Mouse (Mus musculus) CD4-positive, CD25-positive, alpha-beta regulatory T cell, adult 4 months (primary cell): ENCODE data around the gene Arrdc2. TPM values are rescaled to one million over a fixed set of nuclear protein-coding genes. Genes with fewer than 3 reads are reported as not detected.
A peak's percentile ranks its signal among the peaks of the same experiment; 100 is the strongest.
"Not testable (repeated sequence)": the region's sequence is repeated elsewhere in the genome, so short reads cannot be mapped to it uniquely, and the experiment has no call there.

Source experiments
- ATAC-seq: one replicate; pipeline ENCODE4 v1.8.0; 2017
- polyA plus RNA-seq, 2 experiments: library from polyadenylated mRNA; unstranded; fragments of 100-300 nt; shearing (Covaris generic); gene quantifications; one replicate each; pipeline ENCODE4 v1.2.1; 2017

Gene Arrdc2
- polyA plus RNA-seq, 2 experiments from 2014 or later: 3.4 to 3.7 TPM

DNA sequence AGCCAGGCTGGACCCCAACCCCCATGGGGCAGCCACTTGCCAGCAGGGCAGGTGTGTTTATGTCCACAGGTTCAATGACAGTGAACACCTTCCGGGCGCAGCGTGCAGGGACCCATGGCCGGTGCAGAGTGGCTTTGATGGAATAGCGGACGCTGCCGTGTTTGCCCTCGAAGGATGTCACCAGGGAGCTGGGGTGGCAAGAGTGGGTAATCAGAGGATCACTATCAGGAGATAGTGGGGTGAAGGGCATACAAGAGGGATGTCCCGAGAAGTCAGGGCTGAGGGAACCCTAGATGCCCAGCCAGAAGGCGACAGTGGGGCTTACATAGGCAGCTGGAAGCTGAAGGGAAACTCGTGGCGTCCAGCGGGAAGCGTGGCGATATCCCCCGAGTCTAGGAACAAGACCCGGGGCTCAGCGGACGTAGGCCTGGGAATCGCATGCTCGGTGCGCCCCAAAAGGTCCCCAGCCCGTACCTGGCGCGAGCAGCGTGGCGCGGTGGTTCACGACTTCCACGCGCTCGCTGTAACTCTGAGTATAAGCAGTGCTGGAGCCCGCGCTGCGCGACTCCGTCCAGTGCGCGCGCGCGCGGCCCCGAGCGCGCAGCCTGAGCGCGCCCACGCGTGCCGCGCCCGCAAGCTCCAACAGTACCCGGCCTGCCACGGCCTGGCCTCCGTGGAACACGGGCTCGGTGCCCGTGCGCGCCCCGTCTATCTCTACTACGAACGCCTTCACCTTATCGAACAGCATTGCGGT is 689 bp downstream of the Arrdc2 start:
- peak; percentile 27 for ATAC-seq

- ATAC-seq: no peak
Observed at GRCm38 (mm10) chr8:70836666-70837065, 2.9 kb downstream of the Arrdc2 start.

GRCm38 (mm10) chr8:70834071-70834470 is 5.4 kb downstream of the Arrdc2 start:
- no peak for ATAC-seq

DNA sequence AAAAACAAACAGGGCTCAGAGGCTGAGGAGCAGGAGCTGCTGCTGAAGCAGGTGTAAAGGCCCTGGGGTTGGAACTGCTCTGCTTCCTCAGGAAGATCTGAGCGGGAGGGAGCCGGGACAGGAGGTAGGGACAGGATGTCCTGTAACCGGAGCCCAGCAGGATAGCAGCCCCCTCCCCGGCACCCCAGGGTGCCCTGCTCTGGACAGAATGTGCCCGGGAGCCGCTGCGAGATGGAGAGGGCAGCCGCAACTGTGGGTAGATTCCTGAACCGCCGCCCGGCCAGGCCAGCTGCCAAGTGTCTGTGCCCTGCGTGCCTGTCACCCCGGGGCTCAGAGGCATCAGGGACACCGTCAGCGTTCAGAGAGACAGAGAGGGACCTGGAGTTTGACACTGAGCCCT is 6.0 kb downstream of the Arrdc2 start:
- ATAC-seq: no peak

- ATAC-seq: peak; percentile 90
Observed at GRCm38 (mm10) chr8:70833018-70833482, 6.5 kb downstream of the Arrdc2 start.

DNA sequence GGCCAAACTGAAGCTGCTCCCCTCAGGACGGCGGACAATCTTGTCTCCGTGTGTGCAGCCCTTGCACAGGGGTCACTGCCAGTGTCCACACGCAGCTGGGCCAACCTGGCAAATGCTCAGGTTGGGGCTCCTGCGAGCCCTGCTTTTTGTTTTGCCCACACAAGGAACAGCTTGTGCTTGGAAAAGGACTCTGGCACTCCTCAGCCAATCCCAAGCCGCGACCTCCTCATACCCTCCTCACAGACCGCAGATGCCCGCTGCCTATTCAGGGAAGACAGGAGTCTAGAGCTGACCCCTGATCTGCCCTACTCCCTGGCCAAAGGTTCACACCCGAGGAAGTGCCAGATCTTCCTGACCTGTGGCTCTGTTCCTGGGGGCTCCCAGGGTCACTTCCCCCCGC is 7.1 kb downstream of the Arrdc2 start:
- no peak for ATAC-seq

DNA sequence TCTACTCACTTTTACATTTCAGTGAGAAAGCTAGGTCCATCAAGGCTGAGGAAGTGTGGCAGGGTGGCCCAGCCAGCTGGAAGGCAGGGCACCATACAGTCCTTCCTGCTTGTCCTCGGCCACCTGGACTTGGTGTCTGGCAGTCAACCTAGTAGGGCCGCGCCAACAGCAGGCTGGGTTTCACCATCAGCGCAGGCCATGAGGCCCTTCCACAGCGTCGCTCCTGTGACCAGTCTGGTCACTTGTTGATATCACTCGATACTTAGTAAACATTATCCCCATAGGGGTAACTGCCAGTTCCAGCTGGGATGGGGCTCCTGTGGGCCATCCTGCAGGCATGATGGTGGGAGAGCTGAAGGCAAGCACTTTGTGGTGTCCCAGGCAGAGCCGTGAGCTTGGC is 8.0 kb downstream of the Arrdc2 start:
- ATAC-seq: no peak

- no peak for ATAC-seq
Observed at GRCm38 (mm10) chr8:70827796-70828195, 11.7 kb downstream of the Arrdc2 start.

GRCm38 (mm10) chr8:70827010-70827409 is 12.5 kb downstream of the Arrdc2 start:
- no peak for ATAC-seq

- ATAC-seq: no peak
Observed at GRCm38 (mm10) chr8:70825816-70826215, 13.7 kb downstream of the Arrdc2 start.

GRCm38 (mm10) chr8:70823802-70824201 is 15.7 kb downstream of the Arrdc2 start:
- no peak for ATAC-seq

GRCm38 (mm10) chr8:70822594-70822993 is 16.9 kb downstream of the Arrdc2 start:
- not testable (repeated sequence) for ATAC-seq

GRCm38 (mm10) chr8:70821992-70822391 is 17.5 kb downstream of the Arrdc2 start:
- ATAC-seq: no peak

- peak; percentile 79 for ATAC-seq
Observed at GRCm38 (mm10) chr8:70821399-70821962, 18.0 kb downstream of the Arrdc2 start.

DNA sequence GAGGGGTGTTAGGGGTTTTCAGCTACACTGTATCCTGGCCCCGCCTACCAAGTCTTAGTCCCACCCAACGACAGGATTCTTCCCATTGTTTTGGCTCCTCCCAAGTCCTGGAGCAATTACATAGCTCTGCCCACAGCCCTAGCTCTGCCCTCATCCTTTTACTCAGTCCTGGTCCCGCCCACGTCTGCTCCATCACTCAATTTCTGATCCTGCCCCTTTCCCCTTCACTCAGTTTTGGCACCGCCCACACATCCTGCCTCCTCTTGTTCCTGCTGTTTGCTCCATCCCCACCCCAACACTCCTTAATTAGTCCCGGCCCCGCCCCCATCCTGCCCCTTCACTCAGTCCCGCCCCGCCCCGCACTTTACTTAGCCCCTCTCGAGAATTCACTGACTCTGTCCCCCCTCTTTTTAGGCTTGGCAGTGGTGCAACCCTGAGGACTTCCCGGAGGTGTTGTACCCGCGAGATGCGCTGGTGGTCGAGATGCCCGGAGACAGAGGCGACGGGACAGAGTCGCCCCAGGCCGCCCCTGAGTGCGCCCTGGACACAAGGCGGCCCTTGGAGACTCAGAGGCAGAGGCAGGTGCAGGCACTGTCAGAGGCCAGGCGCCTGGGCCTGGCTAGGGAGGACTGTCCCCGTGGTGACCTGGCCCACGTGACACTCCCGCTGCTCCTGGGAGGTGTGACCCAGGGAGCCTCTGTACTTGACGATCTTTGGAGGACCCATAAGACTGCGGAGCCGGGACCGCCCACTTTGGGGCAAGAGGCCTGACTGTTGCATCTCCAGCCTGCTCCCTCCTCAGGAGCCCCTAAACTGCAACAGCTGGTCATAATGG is 19.2 kb downstream of the Arrdc2 start:
- no peak for ATAC-seq

- no peak for ATAC-seq
Observed at GRCm38 (mm10) chr8:70816679-70817078, 22.8 kb downstream of the Arrdc2 start.

DNA sequence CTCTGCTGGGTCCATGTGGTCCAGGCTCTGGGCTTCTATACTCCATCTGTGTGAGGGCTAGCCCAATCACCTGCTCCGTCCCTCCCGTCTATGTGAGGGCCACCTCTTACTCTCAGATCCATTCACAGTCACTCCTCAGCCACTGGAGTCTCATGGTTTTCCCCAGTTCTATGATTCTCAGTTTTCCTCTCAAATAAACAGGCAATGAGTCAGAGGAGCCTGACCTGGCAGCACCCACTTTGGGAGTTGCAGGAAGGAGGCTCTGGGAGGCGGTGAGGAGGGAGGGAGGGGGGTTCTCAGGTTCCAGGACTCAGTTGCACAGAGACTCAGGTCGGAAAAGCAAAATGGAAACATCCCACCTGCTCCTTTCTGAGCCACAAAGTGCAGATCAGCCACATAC is 26.6 kb downstream of the Arrdc2 start:
- ATAC-seq: no peak

- no peak for ATAC-seq
Observed at GRCm38 (mm10) chr8:70812055-70812454, 27.5 kb downstream of the Arrdc2 start.

DNA sequence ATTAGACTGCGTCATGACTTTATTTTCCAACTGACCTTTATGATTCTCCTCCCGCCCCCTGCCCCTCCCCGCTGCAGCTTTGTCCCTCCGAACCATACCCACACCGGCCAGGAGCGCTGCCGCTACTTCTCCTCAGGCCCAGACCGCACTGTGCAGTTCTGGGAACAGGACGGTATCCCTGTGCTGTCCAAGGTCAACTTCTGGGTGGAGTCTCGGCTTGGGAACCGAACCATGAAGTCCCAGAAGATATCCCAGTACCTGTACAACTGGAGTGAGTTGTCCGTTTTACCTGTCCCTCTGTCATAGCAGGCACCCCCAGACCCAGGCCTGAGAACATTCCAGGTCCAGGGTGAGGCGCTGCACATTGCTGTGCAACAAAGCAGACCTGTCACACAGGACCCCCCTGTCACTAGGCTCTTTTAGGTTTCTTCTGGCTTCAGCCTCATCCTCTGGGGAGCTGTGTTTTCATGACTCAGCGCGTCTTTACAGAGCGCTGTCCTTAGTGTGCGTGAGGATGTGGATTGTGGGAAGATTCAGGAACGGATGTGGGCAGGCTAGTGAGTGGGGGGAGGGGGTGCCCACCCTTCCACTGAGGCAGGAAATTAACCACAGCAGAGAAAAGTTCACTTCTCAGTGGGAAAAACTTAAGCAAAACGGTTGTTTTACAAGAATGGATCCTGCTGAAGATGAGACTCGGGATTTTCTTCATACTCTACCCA is 28.4 kb downstream of the Arrdc2 start:
- peak; percentile 24 for ATAC-seq

- ATAC-seq: no peak
Observed at GRCm38 (mm10) chr8:70808955-70809701, 30.4 kb downstream of the Arrdc2 start.

GRCm38 (mm10) chr8:70808239-70808638 is 31.3 kb downstream of the Arrdc2 start, which contains the start of gene Il12rb1:
Il12rb1 (plus strand) TSS chr8:70808449.
- ATAC-seq: peak; percentile 70

DNA sequence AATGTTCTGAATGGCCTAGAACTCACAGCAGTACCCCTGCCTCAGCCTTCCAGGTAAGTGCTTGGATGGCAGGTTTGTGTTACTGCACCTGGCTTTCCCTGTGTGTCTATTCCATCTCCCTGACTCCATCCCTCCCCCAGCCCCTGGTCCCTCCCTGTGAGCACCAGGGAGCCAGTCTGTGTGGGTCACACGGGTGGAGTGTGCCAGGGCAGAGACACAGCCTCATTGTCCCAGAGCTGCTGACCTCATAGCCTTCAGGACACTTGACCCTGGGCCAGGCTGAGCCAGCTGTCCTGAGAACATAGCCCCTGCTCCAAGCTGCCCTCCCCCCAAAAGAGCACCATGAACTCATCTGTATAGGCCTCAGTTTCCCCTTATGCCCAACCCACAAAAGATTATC is 32.2 kb downstream of the Arrdc2 start:
- no peak for ATAC-seq
